9 mouse cellular contexts compared by ENCODE assay signal in the genomic region with DNA sequence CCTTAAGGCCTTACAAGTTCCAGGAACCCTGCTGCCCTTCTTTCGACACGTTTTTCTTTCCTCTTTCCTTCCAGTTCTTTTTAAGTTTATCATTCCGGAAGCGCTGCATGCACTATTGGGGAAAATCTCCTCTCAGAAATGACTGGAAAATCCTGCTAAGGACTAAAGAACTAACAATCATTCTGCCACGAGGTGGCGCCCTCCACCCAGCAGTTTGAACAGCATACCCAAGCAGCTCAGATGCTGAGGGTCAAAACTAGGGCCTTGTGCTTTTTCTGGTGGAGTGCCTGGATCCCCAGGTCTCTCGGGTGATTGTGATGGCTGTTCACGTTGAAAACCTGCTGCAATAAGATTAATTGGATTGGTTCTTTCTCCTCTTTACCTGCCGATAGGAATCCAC. TPM values are rescaled to one million over a fixed set of nuclear protein-coding genes. Genes with fewer than 3 reads are reported as not detected.
A peak's percentile ranks its signal among the peaks of the same experiment; 100 is the strongest.
DNase-seq lines count a peak whose midpoint lies in the region; ATAC-seq and TF ChIP-seq lines count a peak whose summit lies in the region.
"Had no signal": no experiment of that assay in that cellular context is flagged by ENCODE, and none has a peak within 500 bp of the region (broad histone marks: within the 10 kb centered on the region; RNA-seq: fewer than 3 reads in every experiment).

No protein-coding gene starts in this region.

- H3K9ac ChIP-seq in kidney, embryonic 15.5 days: no peak overlapping the region
- H3K9ac ChIP-seq in limb, embryonic 14.5 days (ENCODE audit: low read depth, low read length, severe bottlenecking): no peak overlapping the region
- no peak overlapping the region for H3K9ac ChIP-seq in midbrain, embryonic 16.5 days (ENCODE audit: low read depth, low read length)

- DNase-seq in heart, adult 18-20 months: peak; percentile 40 to 76
- no peak for DNase-seq in heart, postnatal 25 days (ENCODE audit: low spot score)
- peak; percentile 27 to 41 for DNase-seq in gastrocnemius, postnatal 4 days (ENCODE audit: low spot score in 2 of 2)
- DNase-seq in limb, embryonic 14.5 days (ENCODE audit: low spot score): peak; percentile 78
- DNase-seq in spleen, postnatal 36 days (ENCODE audit: low spot score in 2 of 2): peak; percentile 28 to 38

- no peak overlapping the region for H3K27ac ChIP-seq in cortical plate, adult 2 months (ENCODE audit: insufficient read depth, low read length)
- no peak overlapping the region for H3K27ac ChIP-seq in kidney, embryonic 15.5 days
- H3K27ac ChIP-seq in limb, embryonic 14.5 days (replicated peaks; ENCODE audit: low read depth, low read length): no peak overlapping the region
- H3K27ac ChIP-seq in midbrain, embryonic 16.5 days (ENCODE audit: low read length): no peak overlapping the region

- ATAC-seq in kidney, embryonic 15.5 days (replicated peaks; ENCODE audit: low FRiP score): 0 out of 2 replicates have a peak, but pooled peaks have one; percentile 54
- peak; percentile 55; the same call in 1 of the 2 replicates for ATAC-seq in limb, embryonic 14.5 days (ENCODE audit: low FRiP score, low read depth)
- ATAC-seq in midbrain, embryonic 16.5 days: no peak

- TF ChIP-seq CTCF in cortical plate, adult 2 months (IDR thresholded peaks at IDR 0.05; ENCODE audit: extremely low read depth, insufficient read depth, low read length): peak; percentile 65

- H3K4me3 ChIP-seq in cortical plate, adult 2 months (ENCODE audit: insufficient read depth, low read length): no peak overlapping the region
- peak overlapping the region; percentile 26 for H3K4me3 ChIP-seq in kidney, embryonic 15.5 days (replicated peaks)
- no peak overlapping the region for H3K4me3 ChIP-seq in limb, embryonic 14.5 days (replicated peaks; ENCODE audit: low read length)
- no peak overlapping the region for H3K4me3 ChIP-seq in midbrain, embryonic 16.5 days (ENCODE audit: low read depth, low read length)

- intact Hi-C loops in heart, postnatal 25 days (cut with DNase I): no loop called here

- no peaks in the 10 kb centered on the region for H3K36me3 ChIP-seq in kidney, embryonic 15.5 days
- H3K36me3 ChIP-seq in limb, embryonic 14.5 days (ENCODE audit: control insufficient read depth, insufficient read depth, low read length): no peaks in the 10 kb centered on the region
- H3K36me3 ChIP-seq in midbrain, embryonic 16.5 days (ENCODE audit: control insufficient read depth, insufficient read depth, low read length): no peaks in the 10 kb centered on the region

- peak overlapping the region; percentile 47 for H3K4me2 ChIP-seq in kidney, embryonic 15.5 days
- H3K4me2 ChIP-seq in limb, embryonic 14.5 days (replicated peaks; ENCODE audit: low read depth, low read length, severe bottlenecking): peak overlapping the region; percentile 16; the same call in 1 of the 2 replicates
- H3K4me2 ChIP-seq in midbrain, embryonic 16.5 days (ENCODE audit: low read length): 0 out of 2 replicates have a peak overlapping the region, but pooled peaks have one; percentile 31

- H3K9me3 ChIP-seq in kidney, embryonic 15.5 days (replicated peaks): no peaks in the 10 kb centered on the region
- no peaks in the 10 kb centered on the region for H3K9me3 ChIP-seq in limb, embryonic 14.5 days (ENCODE audit: control insufficient read depth, low read length)
- no peaks in the 10 kb centered on the region for H3K9me3 ChIP-seq in midbrain, embryonic 16.5 days (replicated peaks; ENCODE audit: control insufficient read depth, low read length, poor library complexity, severe bottlenecking)

- no peak for TF ChIP-seq POLR2A in cortical plate, adult 2 months (IDR thresholded peaks at IDR 0.05; ENCODE audit: extremely low read depth, insufficient read depth, low read length)
- no peak for TF ChIP-seq POLR2A in limb, embryonic 14.5 days (IDR thresholded peaks at IDR 0.05; ENCODE audit: borderline replicate concordance, extremely low read depth, insufficient read depth, insufficient read length)

- WGBS in kidney, embryonic 15.5 days: 25% methylated on average over 9 of the region's 9 CpGs
- WGBS in limb, embryonic 14.5 days: 18% methylated on average over 9 of the region's 9 CpGs
- 29% methylated on average over 9 of the region's 9 CpGs for WGBS in midbrain, embryonic 16.5 days

- H3K27me3 ChIP-seq in kidney, embryonic 15.5 days: peaks cover 23% of the 10 kb centered on the region
- peaks cover 4% of the 10 kb centered on the region; the same call in 1 of the 2 replicates for H3K27me3 ChIP-seq in limb, embryonic 14.5 days (ENCODE audit: control insufficient read depth, insufficient read depth, low read length)
- H3K27me3 ChIP-seq in midbrain, embryonic 16.5 days (ENCODE audit: control insufficient read depth, insufficient read depth, low read depth, low read length): 0 out of 2 replicates have a peak, but pooled peaks cover 3% of the 10 kb centered on the region

- H3K4me1 ChIP-seq in cortical plate, adult 2 months (ENCODE audit: control insufficient read depth, insufficient read depth, low read length): no peaks in the 10 kb centered on the region
- no peaks in the 10 kb centered on the region for H3K4me1 ChIP-seq in kidney, embryonic 15.5 days
- H3K4me1 ChIP-seq in limb, embryonic 14.5 days (ENCODE audit: control insufficient read depth, insufficient read depth, low read length): no peaks in the 10 kb centered on the region
- no peaks in the 10 kb centered on the region for H3K4me1 ChIP-seq in midbrain, embryonic 16.5 days (ENCODE audit: control insufficient read depth, insufficient read depth, low read length)

RNA-seq across cellular contexts. Expression of gene Tlr8, which starts 12.8 kb away (rescaled TPM):
- 1 to 10 TPM; 1.9 to 2.8 TPM for total RNA-seq in heart, adult 18-20 months (2021)
- total RNA-seq in heart, postnatal 25 days (2021): 1 to 10 TPM; 2.3 to 2.8 TPM
- 0.08 and 0.09 TPM in 2 replicates for polyA plus RNA-seq in cortical plate, adult 2 months (2012; rRNA removed)
- under 1 TPM; 0.93 TPM for total RNA-seq in gastrocnemius, postnatal 4 days (2021)
- 0.17 TPM in 2 replicates for polyA plus RNA-seq in kidney, embryonic 15.5 days (2015; fragmentation: Nextera tagmentation; extraction: Ambion mirVana)
- polyA plus RNA-seq in limb, embryonic 14.5 days (2012; rRNA removed): 0.57 and 0.83 TPM in 2 replicates
- 0.67 and 1.2 TPM in 2 replicates for polyA plus RNA-seq in limb, embryonic 14.5 days (2014; fragmentation: Nextera tagmentation; extraction: Ambion mirVana)
- polyA plus RNA-seq in midbrain, embryonic 16.5 days (2015; fragmentation: Nextera tagmentation; extraction: Ambion mirVana): 0.06 TPM in 1 of 2 replicates, not detected in the other
- total RNA-seq: MEL had no signal

RNA-seq across cellular contexts. Expression of gene Tlr7, which starts 53.4 kb away (rescaled TPM):
- 1 to 10 TPM; 2.6 to 3.8 TPM for total RNA-seq in heart, adult 18-20 months (2021)
- total RNA-seq in heart, postnatal 25 days (2021): 1 to 10 TPM; 1.7 to 1.8 TPM
- 1.6 and 2.2 TPM in 2 replicates for polyA plus RNA-seq in cortical plate, adult 2 months (2012; rRNA removed)
- 1 to 10 TPM; 1.9 to 2.9 TPM for total RNA-seq in gastrocnemius, postnatal 4 days (2021)
- 0.39 and 0.44 TPM in 2 replicates for polyA plus RNA-seq in kidney, embryonic 15.5 days (2015; fragmentation: Nextera tagmentation; extraction: Ambion mirVana)
- polyA plus RNA-seq in limb, embryonic 14.5 days (2012; rRNA removed): 0.68 and 0.85 TPM in 2 replicates
- polyA plus RNA-seq in limb, embryonic 14.5 days (2014; fragmentation: Nextera tagmentation; extraction: Ambion mirVana): 0.94 and 2.1 TPM in 2 replicates
- polyA plus RNA-seq in midbrain, embryonic 16.5 days (2015; fragmentation: Nextera tagmentation; extraction: Ambion mirVana): 0.16 and 0.33 TPM in 2 replicates
- total RNA-seq: MEL had no signal
